Mouse (Mus musculus) stomach, embryonic 16.5 days (tissue): ENCODE results near the gene Ccnl1. TPM values are rescaled to one million over a fixed set of nuclear protein-coding genes. Genes with fewer than 3 reads are reported as not detected.

Experiments used
- ATAC-seq: fragments of 200-750 bp; cut with Nextera tagmentation; 2 replicates; pipeline ENCODE4 v1.8.0; 2017; ENCODE audit warnings: moderate number of reproducible peaks, moderate TSS enrichment; ENCODE audit not compliant: insufficient read depth, low FRiP score
- H3K27ac ChIP-seq: fragments of 300-500 bp; sonication (generic); 2 replicates; pipeline ENCODE4 v1.5.1; 2014; ENCODE audit warnings: low read length
- H3K27me3 ChIP-seq: fragments of 300-500 bp; sonication (generic); 2 replicates; pipeline ENCODE4 v1.6.1; 2014; ENCODE audit warnings: low read length, control low read depth, mixed read lengths; ENCODE audit not compliant: control insufficient read depth, insufficient read depth
- H3K36me3 ChIP-seq: fragments of 300-500 bp; sonication (generic); 2 replicates; pipeline ENCODE4 v1.6.1; 2014; ENCODE audit warnings: low read length; ENCODE audit not compliant: control insufficient read depth, insufficient read depth
- H3K4me1 ChIP-seq: fragments of 300-500 bp; sonication (generic); 2 replicates; pipeline ENCODE4 v1.6.1; 2014; ENCODE audit warnings: low read length, control low read depth, mixed read lengths; ENCODE audit not compliant: control insufficient read depth, insufficient read depth
- H3K4me2 ChIP-seq: fragments of 300-500 bp; sonication (generic); 2 replicates; pipeline ENCODE4 v1.6.1; 2014; ENCODE audit warnings: low read depth, low read length, mixed read lengths
- H3K4me3 ChIP-seq: fragments of 300-500 bp; sonication (generic); replicated peaks from 2 replicates; pipeline ENCODE4 v1.5.1; 2014; ENCODE audit warnings: mild to moderate bottlenecking, low read length
- H3K9ac ChIP-seq: fragments of 300-500 bp; sonication (generic); 2 replicates; pipeline ENCODE4 v1.6.1; 2014; ENCODE audit warnings: low read length
- H3K9me3 ChIP-seq: fragments of 300-500 bp; sonication (generic); replicated peaks from 2 replicates; pipeline ENCODE4 v1.6.1; 2016; ENCODE audit warnings: low read length, control low read depth; ENCODE audit not compliant: control insufficient read depth
- WGBS: fragments of 180-500 bp; shearing (Covaris S2); extraction: QIAGEN DNeasy Blood & Tissue Kit; methylation state at CpG from one replicate; pipeline ENCODE4 v1.1.7; 2014; 5-methylcytosine and 5-hydroxymethylcytosine counted together
- polyA plus RNA-seq: library from polyadenylated mRNA; unstranded; fragments of >200 nt; fragmentation: Nextera tagmentation; extraction: Ambion mirVana; gene quantifications from 2 replicates; pipeline ENCODE4 v1.2.1, GENCODE M21; 2015

Ccnl1 gene
- polyA plus RNA-seq, 1 experiment from 2014 or later: 97.3 TPM

DNA sequence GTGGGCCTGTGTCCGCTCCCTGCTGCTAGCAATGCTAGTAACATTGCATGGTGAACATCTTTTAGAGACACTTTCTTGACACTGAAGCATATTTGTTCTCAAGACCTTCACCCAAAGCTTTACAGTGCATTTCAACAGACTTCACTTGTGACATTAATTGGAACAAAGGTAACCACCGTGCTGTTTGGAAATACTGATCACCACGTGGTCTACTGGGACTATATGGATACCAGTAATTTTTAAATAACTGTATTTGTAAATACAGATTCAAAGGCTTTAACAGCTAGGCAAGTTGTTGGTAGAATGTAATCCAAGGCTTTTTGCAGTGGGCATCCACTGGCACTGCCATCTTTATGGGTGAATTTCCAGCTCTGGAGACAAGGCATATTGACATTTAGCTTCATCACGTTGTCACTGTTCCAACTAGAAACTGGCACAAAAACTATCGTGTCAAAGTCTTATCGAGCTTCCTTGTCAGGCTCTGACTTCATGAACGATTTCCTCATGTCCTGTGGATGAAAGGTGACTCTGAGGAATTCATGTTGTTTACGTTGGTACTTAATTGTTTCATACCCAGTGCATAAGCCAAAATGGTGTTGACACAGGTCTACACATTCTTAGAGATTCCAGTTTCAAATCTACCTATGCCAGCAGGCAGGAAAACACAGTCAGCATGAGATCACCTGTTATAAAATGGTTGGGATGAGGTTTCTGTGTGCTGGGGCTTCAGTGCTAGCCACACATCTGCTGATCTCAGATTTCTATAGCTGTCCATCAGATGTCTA, 30.9 kb upstream of the Ccnl1 start:
- ATAC-seq: no peak
- WGBS: 67% methylated on average over 8 of the region's 8 CpGs
- H3K9ac ChIP-seq: no peak overlapping the region
- H3K4me1 ChIP-seq: no peaks in the 10 kb centered on the region
- no peaks in the 10 kb centered on the region for H3K36me3 ChIP-seq
- H3K9me3 ChIP-seq: no peaks in the 10 kb centered on the region
- no peak overlapping the region for H3K4me3 ChIP-seq
- no peak overlapping the region for H3K27ac ChIP-seq
- H3K4me2 ChIP-seq: no peak overlapping the region
- no peaks in the 10 kb centered on the region for H3K27me3 ChIP-seq

DNA sequence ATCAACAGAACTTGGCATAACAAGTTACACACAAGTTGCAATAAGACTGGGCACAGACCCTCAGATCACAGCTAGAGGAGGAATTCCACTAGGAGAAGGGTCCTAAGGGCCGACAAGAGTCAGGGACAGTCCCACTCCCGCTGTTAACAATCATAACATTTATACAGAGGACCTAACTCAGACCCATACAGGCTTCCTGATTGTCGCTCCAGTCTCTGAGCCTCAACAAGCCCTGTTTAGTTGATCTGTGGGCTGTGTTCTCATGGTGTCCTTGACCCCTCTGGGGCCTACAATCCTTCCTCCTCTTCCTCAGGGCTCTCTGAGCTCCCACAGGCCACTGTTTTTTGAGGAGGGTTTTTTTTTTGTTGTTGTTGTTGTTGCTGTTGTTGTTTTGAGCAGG, 18.2 kb upstream of the Ccnl1 start:
- WGBS: 58% methylated on average over 3 of the region's 3 CpGs
- Histone ChIP-seq H3K27me3 (no peaks in the 10 kb centered on the region), H3K4me1 (peaks cover 13% of the 10 kb centered on the region), H3K9ac (no peak overlapping the region), H3K4me2 (no peak overlapping the region), H3K4me3 (no peak overlapping the region), H3K27ac (no peak overlapping the region), H3K36me3 (no peaks in the 10 kb centered on the region), H3K9me3 (no peaks in the 10 kb centered on the region)
- no peak for ATAC-seq

DNA sequence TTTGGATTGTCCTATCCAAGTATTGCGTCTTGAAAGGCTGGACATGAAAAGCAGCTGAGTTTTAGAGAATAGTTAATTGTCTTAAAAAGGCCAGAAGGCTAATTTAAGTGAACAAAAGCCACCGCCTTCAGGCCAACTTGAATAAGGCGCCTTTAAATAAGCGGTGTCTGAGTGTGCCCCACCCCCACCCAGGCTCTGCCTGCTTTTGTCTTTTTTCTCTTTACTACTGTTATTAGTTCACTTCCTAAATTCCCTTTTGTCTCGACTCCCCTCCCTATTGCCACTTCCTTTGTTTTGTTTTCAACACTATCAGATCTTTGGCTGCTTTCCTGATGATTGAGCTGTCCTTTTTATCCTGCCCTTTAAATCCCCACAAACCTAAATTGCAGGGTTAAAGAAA, 17.3 kb upstream of the Ccnl1 start:
- Histone ChIP-seq H3K9ac (peak overlapping the region; percentile 82), H3K9me3 (no peaks in the 10 kb centered on the region), H3K4me1 (peaks cover 13% of the 10 kb centered on the region), H3K4me2 (peak overlapping the region; percentile 74), H3K4me3 (peak overlapping the region; percentile 61), H3K27ac (peak overlapping the region; percentile 99), H3K27me3 (no peaks in the 10 kb centered on the region), H3K36me3 (no peaks in the 10 kb centered on the region)
- ATAC-seq: 0 out of 2 replicates have a peak, but pooled peaks have one; percentile 5
- 9% methylated on average over 5 of the region's 5 CpGs for WGBS

DNA sequence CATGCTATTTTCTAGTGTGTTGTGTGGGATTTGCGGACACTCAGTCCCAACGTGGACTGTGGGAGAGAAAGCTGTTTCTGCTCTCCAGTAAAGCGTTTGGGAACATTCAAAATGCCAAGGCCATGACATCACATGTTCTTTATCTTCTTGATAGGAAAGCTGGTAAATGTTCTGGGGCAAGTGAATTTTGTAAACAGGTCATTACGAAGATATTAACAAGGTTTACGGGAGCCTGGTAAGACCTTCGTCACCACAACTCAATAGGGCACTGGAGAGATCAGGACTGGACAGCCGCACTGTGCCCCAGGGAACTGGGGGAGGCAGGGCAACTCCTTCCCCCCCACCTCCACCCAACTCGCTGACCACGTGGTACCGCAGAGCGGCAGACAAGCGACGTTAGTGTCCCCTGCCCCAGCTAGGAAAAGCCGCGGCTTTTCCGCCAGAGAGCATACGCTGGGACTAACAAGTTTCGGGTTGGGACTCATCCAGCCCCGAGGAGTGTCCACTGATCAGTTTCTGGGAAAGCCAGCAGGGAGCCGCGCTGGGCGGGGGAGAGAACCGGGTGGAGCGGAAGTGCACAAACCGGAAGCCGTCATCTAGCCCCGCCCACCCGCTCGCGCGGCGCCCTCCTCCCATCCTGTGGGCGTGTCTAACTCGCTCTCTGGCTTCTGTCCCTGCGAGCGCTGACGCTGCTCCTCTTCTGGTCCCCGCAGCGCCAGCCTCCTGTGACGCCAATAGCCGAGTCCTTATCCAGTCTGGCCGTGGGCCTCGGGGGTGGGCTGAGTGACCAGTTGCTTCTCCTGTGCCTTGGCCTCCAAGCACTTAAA, 16.4 kb upstream of the Ccnl1 start:
- Histone ChIP-seq H3K4me1 (peaks cover 13% of the 10 kb centered on the region), H3K4me2 (peak overlapping the region; percentile 74), H3K27me3 (no peaks in the 10 kb centered on the region), H3K4me3 (peak overlapping the region; percentile 61), H3K27ac (peak overlapping the region; percentile 99), H3K9ac (peak overlapping the region; percentile 82), H3K36me3 (no peaks in the 10 kb centered on the region), H3K9me3 (no peaks in the 10 kb centered on the region)
- WGBS: under 1% methylated on average over 43 of the region's 43 CpGs
- peak; percentile 96 for ATAC-seq

- ATAC-seq: no peak
Observed at GRCm38 (mm10) chr3:65973501-65974231, 15.6 kb upstream of the Ccnl1 start.

DNA sequence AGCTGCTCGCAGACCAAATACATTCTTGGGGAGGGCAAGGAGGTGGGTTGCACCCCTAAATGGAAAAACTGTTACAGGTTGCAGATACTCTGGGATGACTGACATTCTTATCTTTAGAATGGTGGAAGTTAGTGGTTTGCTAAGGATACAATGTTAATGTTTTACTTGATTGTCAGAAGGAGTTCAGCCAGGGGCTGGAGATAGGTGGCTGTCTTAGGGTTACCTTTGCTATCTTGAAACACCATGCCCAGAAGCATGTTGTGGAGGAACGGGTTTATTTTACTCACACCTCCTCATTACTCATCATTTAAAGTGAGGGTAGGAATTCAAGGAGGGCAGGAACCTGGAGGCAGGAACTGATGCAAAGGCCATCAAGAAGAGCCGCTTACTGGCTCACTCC, 11.1 kb upstream of the Ccnl1 start:
- H3K9me3 ChIP-seq: no peaks in the 10 kb centered on the region
- H3K4me3 ChIP-seq: no peak overlapping the region
- H3K27ac ChIP-seq: no peak overlapping the region
- peaks cover 5% of the 10 kb centered on the region for H3K4me1 ChIP-seq
- ATAC-seq: no peak
- H3K9ac ChIP-seq: no peak overlapping the region
- H3K4me2 ChIP-seq: no peak overlapping the region
- 76% methylated on average over 3 of the region's 3 CpGs for WGBS
- no peaks in the 10 kb centered on the region for H3K36me3 ChIP-seq
- no peaks in the 10 kb centered on the region for H3K27me3 ChIP-seq

More at GRCm38 (mm10) chr3:65973501-65974231, 15.6 kb upstream of the Ccnl1 start:
- Histone ChIP-seq H3K9ac (peak overlapping the region; percentile 82), H3K27ac (peak overlapping the region; percentile 99), H3K4me2 (peak overlapping the region; percentile 74), H3K27me3 (no peaks in the 10 kb centered on the region), H3K4me3 (peak overlapping the region; percentile 61), H3K4me1 (peaks cover 13% of the 10 kb centered on the region), H3K9me3 (no peaks in the 10 kb centered on the region), H3K36me3 (no peaks in the 10 kb centered on the region)
- 24% methylated on average over 8 of the region's 8 CpGs for WGBS

GRCm38 (mm10) chr3:65966360-65966759, 8.3 kb upstream of the Ccnl1 start:
- H3K27ac ChIP-seq: no peak overlapping the region
- WGBS: 91% methylated on average over 1 of the region's 1 CpGs
- no peak overlapping the region for H3K4me3 ChIP-seq
- no peak for ATAC-seq
- H3K4me1 ChIP-seq: no peaks in the 10 kb centered on the region
- H3K27me3 ChIP-seq: no peaks in the 10 kb centered on the region
- H3K9me3 ChIP-seq: no peaks in the 10 kb centered on the region
- H3K9ac ChIP-seq: no peak overlapping the region
- H3K4me2 ChIP-seq: no peak overlapping the region
- no peaks in the 10 kb centered on the region for H3K36me3 ChIP-seq

GRCm38 (mm10) chr3:65962270-65962930, 4.4 kb upstream of the Ccnl1 start:
- WGBS: 55% methylated on average over 4 of the region's 4 CpGs
- no peak overlapping the region for H3K4me2 ChIP-seq
- no peak for ATAC-seq
- H3K27me3 ChIP-seq: no peaks in the 10 kb centered on the region
- no peaks in the 10 kb centered on the region for H3K36me3 ChIP-seq
- H3K9me3 ChIP-seq: no peaks in the 10 kb centered on the region
- no peak overlapping the region for H3K4me3 ChIP-seq
- no peak overlapping the region for H3K27ac ChIP-seq
- H3K4me1 ChIP-seq: peaks cover 4% of the 10 kb centered on the region; the same call in 1 of the 2 replicates
- no peak overlapping the region for H3K9ac ChIP-seq
